In genomic region chr4:116684665-116685064, GRCm38 (mm10) we compare ENCODE assay signal across 8 mouse cellular contexts. TPM values are rescaled to one million over a fixed set of nuclear protein-coding genes. Genes with fewer than 3 reads are reported as not detected.
DNase-seq lines count a peak whose midpoint lies in the region; ATAC-seq lines count a peak whose summit lies in the region.

No protein-coding gene starts in this region.

- no peaks in the 10 kb centered on the region for H3K27me3 ChIP-seq in heart, embryonic 10.5 days (ENCODE audit: insufficient read depth, poor library complexity, severe bottlenecking)
- H3K27me3 ChIP-seq in forebrain, embryonic 12.5 days = no peaks in the 10 kb centered on the region; the same call in 1 of the 2 replicates
- H3K27me3 ChIP-seq in liver, embryonic 12.5 days (replicated peaks) = no peaks in the 10 kb centered on the region; the same call in 1 of the 2 replicates

- H3K36me3 ChIP-seq in heart, embryonic 10.5 days = peaks cover 25% of the 10 kb centered on the region
- H3K36me3 ChIP-seq in forebrain, embryonic 12.5 days (replicated peaks) = peaks cover 18% of the 10 kb centered on the region
- peaks cover 25% of the 10 kb centered on the region for H3K36me3 ChIP-seq in liver, embryonic 12.5 days

- H3K9me3 ChIP-seq in heart, embryonic 10.5 days = no peaks in the 10 kb centered on the region
- no peaks in the 10 kb centered on the region for H3K9me3 ChIP-seq in forebrain, embryonic 12.5 days
- H3K9me3 ChIP-seq in liver, embryonic 12.5 days (replicated peaks) = no peaks in the 10 kb centered on the region

- peak overlapping the region; percentile 71 for H3K4me2 ChIP-seq in forebrain, embryonic 12.5 days
- peak overlapping the region; percentile 77 for H3K4me2 ChIP-seq in liver, embryonic 12.5 days

- WGBS in heart, embryonic 10.5 days = 79% methylated on average over 2 of the region's 2 CpGs
- 72% methylated on average over 2 of the region's 2 CpGs for WGBS in forebrain, embryonic 12.5 days
- 53% methylated on average over 2 of the region's 2 CpGs for WGBS in liver, embryonic 12.5 days (ENCODE audit: insufficient replicate concordance)

- peak overlapping the region; percentile 77; the same call in 1 of the 2 replicates for H3K9ac ChIP-seq in forebrain, embryonic 12.5 days
- H3K9ac ChIP-seq in liver, embryonic 12.5 days = no peak overlapping the region

- intact Hi-C loops in heart, postnatal 14 days (cut with DNase I) = loop anchor here (5.0 kb wide), 2 partner anchors 32 to 127 kb away; partner anchors contain the start of genes Akr1a1, Gpbp1l1 and Tmem69

- DNase-seq in heart, embryonic 10.5 days (ENCODE audit: low spot score) = no peak
- DNase-seq in heart, postnatal 14 days = no peak
- DNase-seq in 416B (ENCODE audit: low read depth) = peak; percentile 38
- DNase-seq in adrenal gland, adult (ENCODE audit: inconsistent age in 2 of 2, low spot score in 1 of 2) = no peak
- DNase-seq in adrenal gland, adult 8-10 months = no peak

- peaks cover 15% of the 10 kb centered on the region for H3K4me1 ChIP-seq in heart, embryonic 10.5 days
- peaks cover 25% of the 10 kb centered on the region for H3K4me1 ChIP-seq in forebrain, embryonic 12.5 days
- peaks cover 56% of the 10 kb centered on the region for H3K4me1 ChIP-seq in liver, embryonic 12.5 days

- peak overlapping the region; percentile 97 for H3K27ac ChIP-seq in heart, embryonic 10.5 days
- H3K27ac ChIP-seq in forebrain, embryonic 12.5 days = peak overlapping the region; percentile 94
- H3K27ac ChIP-seq in liver, embryonic 12.5 days = peak overlapping the region; percentile 91

- ATAC-seq in forebrain, embryonic 12.5 days (ENCODE audit: low FRiP score) = no peak
- ATAC-seq in liver, embryonic 12.5 days = no peak
- no peak for ATAC-seq in inflammation-experienced regulatory T-cells, adult 6 months

- H3K4me3 ChIP-seq in heart, embryonic 10.5 days = peak overlapping the region; percentile 84
- no peak overlapping the region; the same call in 1 of the 2 replicates for H3K4me3 ChIP-seq in forebrain, embryonic 12.5 days (replicated peaks)
- peak overlapping the region; percentile 71; the same call in 1 of the 2 replicates for H3K4me3 ChIP-seq in liver, embryonic 12.5 days

RNA-seq across cellular contexts. Expression of gene Prdx1, which starts 0.7 kb away (rescaled TPM):
- 1,191 and 1,224 TPM in 2 replicates for polyA plus RNA-seq in heart, embryonic 10.5 days (2016; fragmentation: Nextera tagmentation; extraction: Ambion mirVana)
- 100 to 1,000 TPM; 392 to 403 TPM for total RNA-seq in heart, postnatal 14 days (2021)
- polyA plus RNA-seq in forebrain, embryonic 12.5 days (2016; fragmentation: Nextera tagmentation; extraction: Ambion mirVana) = 914 and 930 TPM in 2 replicates
- 916 and 985 TPM in 2 replicates for polyA plus RNA-seq in liver, embryonic 12.5 days (2016; fragmentation: Nextera tagmentation; extraction: Ambion mirVana)
- 1,000 to 10,000 TPM in 1 of 3 experiments, 100 to 1,000 TPM in 2; 680 to 1,098 (median 710) TPM for polyA plus RNA-seq in inflammation-experienced regulatory T-cells, adult 6 months (2017; shearing (Covaris generic))
- total RNA-seq in adrenal gland, adult 8-10 months (2022) = 100 to 1,000 TPM; 514 to 868 (median 646) TPM

RNA-seq across cellular contexts. Expression of gene Mmachc, which starts 23.5 kb away (rescaled TPM):
- 33.6 and 37.0 TPM in 2 replicates for polyA plus RNA-seq in heart, embryonic 10.5 days (2016; fragmentation: Nextera tagmentation; extraction: Ambion mirVana)
- total RNA-seq in heart, postnatal 14 days (2021) = 10 to 100 TPM; 39.9 to 42.3 TPM
- 36.0 and 37.3 TPM in 2 replicates for polyA plus RNA-seq in forebrain, embryonic 12.5 days (2016; fragmentation: Nextera tagmentation; extraction: Ambion mirVana)
- polyA plus RNA-seq in liver, embryonic 12.5 days (2016; fragmentation: Nextera tagmentation; extraction: Ambion mirVana) = 17.5 and 18.9 TPM in 2 replicates
- polyA plus RNA-seq in inflammation-experienced regulatory T-cells, adult 6 months (2017; shearing (Covaris generic)) = 1 to 10 TPM; 4.5 to 8.3 (median 5.2) TPM
- total RNA-seq in adrenal gland, adult 8-10 months (2022) = 10 to 100 TPM; 29.5 to 35.2 (median 31.7) TPM

RNA-seq across cellular contexts. Expression of gene Ccdc163, which starts 23.6 kb away (rescaled TPM):
- polyA plus RNA-seq in heart, embryonic 10.5 days (2016; fragmentation: Nextera tagmentation; extraction: Ambion mirVana) = 21.2 and 23.2 TPM in 2 replicates
- total RNA-seq in heart, postnatal 14 days (2021) = 1 to 10 TPM; 6.8 to 9.3 TPM
- polyA plus RNA-seq in forebrain, embryonic 12.5 days (2016; fragmentation: Nextera tagmentation; extraction: Ambion mirVana) = 26.6 and 28.5 TPM in 2 replicates
- polyA plus RNA-seq in liver, embryonic 12.5 days (2016; fragmentation: Nextera tagmentation; extraction: Ambion mirVana) = 17.3 and 17.5 TPM in 2 replicates
- polyA plus RNA-seq in inflammation-experienced regulatory T-cells, adult 6 months (2017; shearing (Covaris generic)) = 10 to 100 TPM; 29.3 to 64.8 (median 54.4) TPM
- total RNA-seq in adrenal gland, adult 8-10 months (2022) = 10 to 100 TPM; 17.2 to 34.6 (median 20.9) TPM

RNA-seq across cellular contexts. Expression of gene Akr1a1, which starts 33.2 kb away (rescaled TPM):
- polyA plus RNA-seq in heart, embryonic 10.5 days (2016; fragmentation: Nextera tagmentation; extraction: Ambion mirVana) = 664 and 694 TPM in 2 replicates
- total RNA-seq in heart, postnatal 14 days (2021) = 100 to 1,000 TPM; 315 to 333 TPM
- 513 and 521 TPM in 2 replicates for polyA plus RNA-seq in forebrain, embryonic 12.5 days (2016; fragmentation: Nextera tagmentation; extraction: Ambion mirVana)
- 281 and 287 TPM in 2 replicates for polyA plus RNA-seq in liver, embryonic 12.5 days (2016; fragmentation: Nextera tagmentation; extraction: Ambion mirVana)
- polyA plus RNA-seq in inflammation-experienced regulatory T-cells, adult 6 months (2017; shearing (Covaris generic)) = 100 to 1,000 TPM; 297 to 370 (median 348) TPM
- 1,000 to 10,000 TPM in 1 of 4 experiments, 100 to 1,000 TPM in 3; 829 to 1,005 (median 899) TPM for total RNA-seq in adrenal gland, adult 8-10 months (2022)

RNA-seq across cellular contexts. Expression of gene Tesk2, which starts 36.1 kb away (rescaled TPM):
- 3.2 and 5.1 TPM in 2 replicates for polyA plus RNA-seq in heart, embryonic 10.5 days (2016; fragmentation: Nextera tagmentation; extraction: Ambion mirVana)
- total RNA-seq in heart, postnatal 14 days (2021) = 1 to 10 TPM; 1.7 to 2.7 TPM
- polyA plus RNA-seq in forebrain, embryonic 12.5 days (2016; fragmentation: Nextera tagmentation; extraction: Ambion mirVana) = 6.5 and 6.7 TPM in 2 replicates
- 2.2 and 2.6 TPM in 2 replicates for polyA plus RNA-seq in liver, embryonic 12.5 days (2016; fragmentation: Nextera tagmentation; extraction: Ambion mirVana)
- polyA plus RNA-seq in inflammation-experienced regulatory T-cells, adult 6 months (2017; shearing (Covaris generic)) = 1 to 10 TPM; 3.0 to 4.3 (median 4.1) TPM
- 1 to 10 TPM; 4.9 to 6.8 (median 6.7) TPM for total RNA-seq in adrenal gland, adult 8-10 months (2022)
